Mouse (Mus musculus) bone marrow macrophage, adult 2 months (primary cell): ENCODE results near the gene Srf.

Experiments used
- CTCF ChIP-seq: IDR thresholded peaks from 2 replicates; pipeline ENCODE4 v1.5.1; 2012; ENCODE audit warnings: low read depth, mild to moderate bottlenecking, low read length, moderate library complexity
- POLR2A ChIP-seq: IDR thresholded peaks from 2 replicates; pipeline ENCODE4 v1.6.1; 2012; ENCODE audit warnings: mild to moderate bottlenecking, low read depth, low read length, borderline replicate concordance

DNA sequence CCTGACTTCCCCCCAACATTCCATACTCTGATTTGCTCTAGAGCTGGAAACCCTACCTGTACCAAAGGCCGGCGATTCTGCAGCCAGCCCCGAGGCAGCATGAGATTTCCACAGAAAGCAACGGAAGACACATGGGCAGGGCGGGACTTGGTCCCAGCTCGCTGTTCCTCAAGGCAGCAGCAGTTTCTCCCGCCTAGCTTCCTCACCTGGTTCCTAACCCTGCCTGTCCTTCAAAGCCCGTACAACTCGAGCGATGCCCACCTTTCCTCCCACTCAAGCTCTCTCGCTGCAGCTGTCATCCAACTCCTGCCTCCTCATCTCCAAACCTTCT, 1.4 kb downstream of the Srf start:
- TF ChIP-seq POLR2A = no peak
- no peak for TF ChIP-seq CTCF
